Mouse (Mus musculus): ENCODE measurements around the gene Bach2. TPM values are rescaled to one million over a fixed set of nuclear protein-coding genes. Genes with fewer than 3 reads are reported as not detected.

Bach2 gene
- polyA plus RNA-seq, 1 experiment from 2014 or later, result 4.8 TPM

DNA sequence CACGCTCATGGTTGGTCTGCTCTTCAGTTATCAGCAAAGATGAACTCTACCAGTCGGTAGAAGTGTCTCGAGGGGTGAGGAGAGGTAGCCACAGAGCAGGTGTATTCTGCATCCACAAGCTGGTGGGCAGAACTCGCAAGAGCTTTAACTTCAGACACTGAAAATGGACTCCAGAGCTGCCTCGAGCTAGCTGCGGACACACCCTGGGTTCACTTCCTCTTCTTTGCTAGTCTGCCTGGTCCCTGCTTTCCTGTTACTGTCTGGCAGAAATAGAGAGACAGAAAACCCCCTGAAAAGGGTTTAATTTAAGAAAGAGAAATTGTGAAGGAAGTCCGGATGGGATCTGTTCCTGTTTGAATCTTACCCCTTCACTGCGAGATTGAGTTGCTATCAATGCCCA is 326.3 kb downstream of the Bach2 start:
- Histone ChIP-seq H3K4me1 (replicated peaks; ENCODE audit: control insufficient read depth, insufficient read depth, low read length) (peaks cover 9% of the 10 kb centered on the region; the same call in 1 of the 2 replicates), H3K9me3 (ENCODE audit: control insufficient read depth, low read length) (no peaks in the 10 kb centered on the region), H3K36me3 (ENCODE audit: control insufficient read depth, insufficient read depth, low read length) (no peaks in the 10 kb centered on the region), H3K27me3 (replicated peaks; ENCODE audit: control insufficient read depth, insufficient read depth, low read length) (no peaks in the 10 kb centered on the region), H3K27ac (ENCODE audit: low read depth, low read length) (no peak overlapping the region), H3K4me3 (ENCODE audit: low read depth, low read length) (no peak overlapping the region), H3K9ac (ENCODE audit: low read depth, low read length) (no peak overlapping the region), H3K4me2 (no peak overlapping the region)
- DNase-seq (ENCODE audit: low spot score), result no peak
- ATAC-seq (replicated peaks; ENCODE audit: low FRiP score), result no peak
- WGBS, result 51% methylated on average over 8 of the region's 8 CpGs

DNA sequence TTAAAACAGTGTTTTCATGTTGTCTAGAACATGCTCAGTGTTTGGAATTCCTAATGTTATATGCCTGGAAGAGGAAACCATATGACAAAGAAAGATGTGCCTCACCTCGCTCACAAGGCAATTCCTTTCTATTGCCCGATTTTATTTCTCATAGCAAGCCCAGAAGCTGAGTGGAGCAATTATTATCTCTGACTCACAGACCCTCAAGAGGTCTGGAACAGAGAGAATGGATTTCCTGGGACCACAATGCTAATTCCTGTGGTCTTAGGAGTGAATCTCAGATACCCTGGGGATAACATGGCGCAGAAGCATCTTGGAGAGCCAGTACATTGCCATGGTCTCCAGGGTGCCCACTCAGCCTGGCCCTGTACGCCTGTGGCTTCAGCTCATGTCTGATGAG is 330.4 kb downstream of the Bach2 start:
- H3K27ac ChIP-seq (ENCODE audit: low read depth, low read length), result 0 out of 2 replicates have a peak overlapping the region, but pooled peaks have one; percentile 19
- WGBS, result 66% methylated on average over 4 of the region's 4 CpGs
- no peaks in the 10 kb centered on the region for H3K27me3 ChIP-seq (replicated peaks; ENCODE audit: control insufficient read depth, insufficient read depth, low read length)
- H3K36me3 ChIP-seq (ENCODE audit: control insufficient read depth, insufficient read depth, low read length), result no peaks in the 10 kb centered on the region
- no peaks in the 10 kb centered on the region for H3K9me3 ChIP-seq (ENCODE audit: control insufficient read depth, low read length)
- H3K4me2 ChIP-seq, result no peak overlapping the region
- no peak overlapping the region for H3K9ac ChIP-seq (ENCODE audit: low read depth, low read length)
- DNase-seq (ENCODE audit: low spot score) (no peak), ATAC-seq (replicated peaks; ENCODE audit: low FRiP score) (no peak)
- H3K4me1 ChIP-seq (replicated peaks; ENCODE audit: control insufficient read depth, insufficient read depth, low read length), result peaks cover 2% of the 10 kb centered on the region
- H3K4me3 ChIP-seq (ENCODE audit: low read depth, low read length), result no peak overlapping the region

DNA sequence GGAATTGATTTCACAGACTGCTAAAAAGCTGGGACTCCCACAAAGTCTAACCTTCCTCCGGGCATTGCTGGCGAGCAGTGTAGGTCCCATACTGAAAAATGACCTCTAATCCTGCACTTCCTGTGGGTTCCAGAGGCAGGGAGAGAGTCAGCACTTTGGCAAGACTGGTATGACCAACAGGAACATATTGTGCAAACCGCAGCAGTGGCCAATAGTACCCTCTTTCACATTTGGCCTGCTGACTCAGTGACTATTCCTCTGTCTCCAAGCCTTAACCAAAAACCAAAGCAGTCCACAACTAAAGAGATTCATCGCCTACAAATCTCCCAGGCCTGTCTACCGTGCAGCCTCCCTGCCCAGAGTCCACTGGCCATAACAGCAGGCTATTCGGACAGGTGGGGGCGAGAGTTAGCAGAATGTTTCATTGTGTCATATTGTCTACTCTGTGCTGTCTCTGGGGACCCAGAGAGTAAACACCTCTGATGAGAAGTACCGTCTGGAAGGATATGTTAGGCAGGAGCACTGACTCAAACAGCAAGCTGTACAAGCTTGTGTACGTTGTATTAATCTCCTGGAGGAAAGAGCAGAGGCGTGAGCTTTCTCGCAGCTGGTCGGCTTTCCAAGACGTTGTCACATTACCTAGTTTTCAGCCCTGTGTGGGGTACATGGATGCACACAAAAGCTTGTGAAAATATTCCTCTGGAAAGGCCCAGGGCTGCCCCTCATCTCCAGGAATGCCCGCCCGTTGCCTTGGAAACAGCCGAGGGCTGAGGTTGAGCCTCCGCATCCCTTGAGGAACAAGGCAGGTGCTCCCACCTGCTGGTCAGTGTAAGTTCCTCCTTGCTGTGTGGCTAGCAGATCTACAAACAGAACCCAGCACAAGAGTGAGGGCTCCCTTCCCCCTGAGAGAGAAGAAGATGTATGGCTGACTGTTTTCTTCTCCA is 331.7 kb downstream of the Bach2 start:
- WGBS, result 66% methylated on average over 17 of the region's 17 CpGs
- Histone ChIP-seq H3K4me3 (ENCODE audit: low read depth, low read length) (no peak overlapping the region), H3K27me3 (replicated peaks; ENCODE audit: control insufficient read depth, insufficient read depth, low read length) (no peaks in the 10 kb centered on the region), H3K36me3 (ENCODE audit: control insufficient read depth, insufficient read depth, low read length) (no peaks in the 10 kb centered on the region), H3K9ac (ENCODE audit: low read depth, low read length) (no peak overlapping the region), H3K27ac (ENCODE audit: low read depth, low read length) (peak overlapping the region; percentile 72), H3K9me3 (ENCODE audit: control insufficient read depth, low read length) (no peaks in the 10 kb centered on the region), H3K4me1 (replicated peaks; ENCODE audit: control insufficient read depth, insufficient read depth, low read length) (peaks cover 2% of the 10 kb centered on the region), H3K4me2 (peak overlapping the region; percentile 1; the same call in 1 of the 2 replicates)
- DNase-seq (ENCODE audit: low spot score) (no peak), ATAC-seq (replicated peaks; ENCODE audit: low FRiP score) (peak; percentile 24; the same call in 1 of the 2 replicates)

DNA sequence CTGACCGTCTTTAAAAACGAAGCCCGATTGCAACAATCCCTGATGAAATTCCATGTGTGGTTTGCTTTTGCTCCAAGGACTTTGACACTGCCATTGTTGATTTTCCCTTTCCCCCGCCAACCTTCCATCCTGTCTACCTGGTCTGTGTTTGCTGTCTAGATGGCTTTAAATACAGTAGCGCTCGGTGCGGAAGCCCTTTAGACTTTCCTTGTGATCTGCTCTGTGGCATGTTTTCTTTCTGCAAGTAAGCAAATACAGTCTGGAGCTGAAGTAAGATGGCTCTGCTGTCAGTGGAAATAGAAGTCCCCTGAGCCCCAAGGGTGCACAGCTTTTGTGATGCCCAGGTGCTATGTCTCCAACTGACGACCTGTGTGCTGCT is 332.3 kb downstream of the Bach2 start:
- Histone ChIP-seq H3K36me3 (ENCODE audit: control insufficient read depth, insufficient read depth, low read length) (no peaks in the 10 kb centered on the region), H3K9me3 (ENCODE audit: control insufficient read depth, low read length) (no peaks in the 10 kb centered on the region), H3K27me3 (replicated peaks; ENCODE audit: control insufficient read depth, insufficient read depth, low read length) (no peaks in the 10 kb centered on the region), H3K27ac (ENCODE audit: low read depth, low read length) (peak overlapping the region; percentile 72), H3K9ac (ENCODE audit: low read depth, low read length) (no peak overlapping the region), H3K4me2 (peak overlapping the region; percentile 13), H3K4me3 (ENCODE audit: low read depth, low read length) (no peak overlapping the region), H3K4me1 (replicated peaks; ENCODE audit: control insufficient read depth, insufficient read depth, low read length) (peaks cover 2% of the 10 kb centered on the region)
- ATAC-seq (replicated peaks; ENCODE audit: low FRiP score), result 0 out of 2 replicates have a peak, but pooled peaks have one; percentile 34
- WGBS, result 73% methylated on average over 8 of the region's 8 CpGs
- DNase-seq (ENCODE audit: low spot score), result no peak

DNA sequence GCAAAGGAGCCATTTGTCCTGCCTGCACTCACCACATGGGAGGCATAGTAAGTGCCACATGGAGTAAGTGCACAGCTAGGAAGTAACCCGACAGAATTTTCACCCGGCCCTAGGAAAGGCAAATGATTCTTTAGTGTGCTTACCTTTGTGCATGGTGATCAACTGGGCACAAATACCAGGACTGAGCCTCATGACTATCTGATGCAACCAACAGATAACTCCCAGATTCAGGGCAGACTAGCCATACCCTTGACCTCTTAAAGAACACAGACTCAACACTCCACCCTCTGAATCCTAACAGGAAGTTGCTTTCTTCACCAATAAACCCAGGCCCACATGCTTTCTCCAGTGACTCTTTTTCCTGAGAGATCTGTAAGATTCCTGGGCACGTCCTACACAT is 332.8 kb downstream of the Bach2 start:
- DNase-seq (ENCODE audit: low spot score), result no peak
- no peak for ATAC-seq (replicated peaks; ENCODE audit: low FRiP score)
- H3K9me3 ChIP-seq (ENCODE audit: control insufficient read depth, low read length), result no peaks in the 10 kb centered on the region
- H3K9ac ChIP-seq (ENCODE audit: low read depth, low read length), result no peak overlapping the region
- no peaks in the 10 kb centered on the region for H3K27me3 ChIP-seq (replicated peaks; ENCODE audit: control insufficient read depth, insufficient read depth, low read length)
- peak overlapping the region; percentile 72 for H3K27ac ChIP-seq (ENCODE audit: low read depth, low read length)
- no peak overlapping the region for H3K4me2 ChIP-seq
- WGBS, result 51% methylated on average over 3 of the region's 3 CpGs
- H3K4me1 ChIP-seq (replicated peaks; ENCODE audit: control insufficient read depth, insufficient read depth, low read length), result peaks cover 2% of the 10 kb centered on the region
- H3K4me3 ChIP-seq (ENCODE audit: low read depth, low read length), result no peak overlapping the region
- H3K36me3 ChIP-seq (ENCODE audit: control insufficient read depth, insufficient read depth, low read length), result no peaks in the 10 kb centered on the region

DNA sequence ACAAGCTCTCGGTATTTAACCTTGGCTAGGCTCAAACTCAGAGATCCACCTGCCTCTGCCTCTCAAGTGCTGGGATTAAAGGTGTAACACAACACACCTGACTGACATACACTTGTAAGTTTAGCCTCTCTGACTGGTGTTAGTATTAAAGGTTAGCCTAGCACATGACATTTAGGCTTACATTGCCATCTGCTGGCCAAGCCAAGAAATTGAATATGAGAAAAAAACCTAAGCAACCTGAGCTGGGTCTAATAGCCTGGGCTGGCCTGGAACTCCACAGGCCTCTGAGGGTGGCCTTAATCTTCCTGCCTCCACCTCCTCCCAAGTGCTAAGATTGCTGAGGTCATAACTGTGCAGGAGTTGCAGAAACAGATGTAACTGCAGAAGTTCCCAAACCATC is 333.5 kb downstream of the Bach2 start:
- Histone ChIP-seq H3K9me3 (ENCODE audit: control insufficient read depth, low read length) (no peaks in the 10 kb centered on the region), H3K4me3 (ENCODE audit: low read depth, low read length) (no peak overlapping the region), H3K4me2 (no peak overlapping the region), H3K36me3 (ENCODE audit: control insufficient read depth, insufficient read depth, low read length) (no peaks in the 10 kb centered on the region), H3K4me1 (replicated peaks; ENCODE audit: control insufficient read depth, insufficient read depth, low read length) (peaks cover 2% of the 10 kb centered on the region), H3K27me3 (replicated peaks; ENCODE audit: control insufficient read depth, insufficient read depth, low read length) (no peaks in the 10 kb centered on the region), H3K27ac (ENCODE audit: low read depth, low read length) (peak overlapping the region; percentile 72; the same call in 1 of the 2 replicates), H3K9ac (ENCODE audit: low read depth, low read length) (no peak overlapping the region)
- ATAC-seq (replicated peaks; ENCODE audit: low FRiP score), result 0 out of 2 replicates have a peak, but pooled peaks have one; percentile 29
- 38% methylated on average over 1 of the region's 1 CpGs for WGBS
- no peak for DNase-seq (ENCODE audit: low spot score)

DNA sequence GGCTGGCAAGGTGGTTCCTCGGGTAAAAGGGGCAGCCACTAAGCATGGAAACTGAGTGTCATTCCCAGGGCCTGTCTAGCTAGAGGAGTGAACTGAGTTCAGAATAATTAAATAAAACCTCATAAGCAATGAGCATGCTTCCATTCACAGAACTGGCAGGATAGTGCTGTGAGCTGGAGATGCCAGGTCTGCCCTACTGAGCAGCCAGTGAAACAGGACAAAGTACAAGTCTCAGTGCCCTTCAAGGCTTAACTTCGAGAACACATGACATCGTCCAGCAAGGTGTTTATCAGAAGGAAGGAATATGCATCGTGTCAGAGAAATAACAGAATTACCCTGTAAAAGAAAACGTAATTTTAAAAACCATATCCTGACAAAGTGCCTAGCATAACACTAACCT is 335.0 kb downstream of the Bach2 start:
- WGBS, result 83% methylated on average over 5 of the region's 5 CpGs
- no peaks in the 10 kb centered on the region for H3K36me3 ChIP-seq (ENCODE audit: control insufficient read depth, insufficient read depth, low read length)
- DNase-seq (ENCODE audit: low spot score), result no peak
- no peak for ATAC-seq (replicated peaks; ENCODE audit: low FRiP score)
- H3K9ac ChIP-seq (ENCODE audit: low read depth, low read length), result no peak overlapping the region
- no peak overlapping the region for H3K27ac ChIP-seq (ENCODE audit: low read depth, low read length)
- no peak overlapping the region for H3K4me3 ChIP-seq (ENCODE audit: low read depth, low read length)
- no peak overlapping the region for H3K4me2 ChIP-seq
- no peaks in the 10 kb centered on the region for H3K27me3 ChIP-seq (replicated peaks; ENCODE audit: control insufficient read depth, insufficient read depth, low read length)
- no peaks in the 10 kb centered on the region for H3K9me3 ChIP-seq (ENCODE audit: control insufficient read depth, low read length)
- H3K4me1 ChIP-seq (replicated peaks; ENCODE audit: control insufficient read depth, insufficient read depth, low read length), result peaks cover 2% of the 10 kb centered on the region

DNA sequence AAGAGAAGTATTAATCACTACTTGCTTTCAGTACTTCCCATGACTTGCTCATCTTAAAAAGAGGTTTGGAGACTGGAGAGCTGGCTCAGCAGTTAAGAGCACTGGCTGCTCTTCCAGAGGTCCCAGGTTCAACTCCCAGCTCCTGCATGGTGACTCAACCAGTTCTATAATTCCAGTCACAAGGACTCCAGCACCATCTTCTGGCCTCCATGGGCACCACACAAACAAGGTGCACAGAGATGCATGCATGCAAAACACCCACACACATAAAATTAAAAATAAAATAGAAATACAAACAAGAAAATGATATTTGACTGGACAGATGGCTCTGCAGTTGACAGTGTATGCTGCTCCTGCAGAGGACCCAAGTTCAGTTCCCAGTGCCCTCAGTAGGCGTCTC is 336.0 kb downstream of the Bach2 start:
- H3K9ac ChIP-seq (ENCODE audit: low read depth, low read length), result no peak overlapping the region
- WGBS, result 74% methylated on average over 1 of the region's 1 CpGs
- H3K27me3 ChIP-seq (replicated peaks; ENCODE audit: control insufficient read depth, insufficient read depth, low read length), result no peaks in the 10 kb centered on the region
- H3K4me2 ChIP-seq, result no peak overlapping the region
- no peaks in the 10 kb centered on the region for H3K36me3 ChIP-seq (ENCODE audit: control insufficient read depth, insufficient read depth, low read length)
- H3K27ac ChIP-seq (ENCODE audit: low read depth, low read length), result no peak overlapping the region
- no peak for DNase-seq (ENCODE audit: low spot score)
- no peak for ATAC-seq (replicated peaks; ENCODE audit: low FRiP score)
- H3K4me1 ChIP-seq (replicated peaks; ENCODE audit: control insufficient read depth, insufficient read depth, low read length), result peaks cover 2% of the 10 kb centered on the region
- H3K4me3 ChIP-seq (ENCODE audit: low read depth, low read length), result no peak overlapping the region
- H3K9me3 ChIP-seq (ENCODE audit: control insufficient read depth, low read length), result no peaks in the 10 kb centered on the region

DNA sequence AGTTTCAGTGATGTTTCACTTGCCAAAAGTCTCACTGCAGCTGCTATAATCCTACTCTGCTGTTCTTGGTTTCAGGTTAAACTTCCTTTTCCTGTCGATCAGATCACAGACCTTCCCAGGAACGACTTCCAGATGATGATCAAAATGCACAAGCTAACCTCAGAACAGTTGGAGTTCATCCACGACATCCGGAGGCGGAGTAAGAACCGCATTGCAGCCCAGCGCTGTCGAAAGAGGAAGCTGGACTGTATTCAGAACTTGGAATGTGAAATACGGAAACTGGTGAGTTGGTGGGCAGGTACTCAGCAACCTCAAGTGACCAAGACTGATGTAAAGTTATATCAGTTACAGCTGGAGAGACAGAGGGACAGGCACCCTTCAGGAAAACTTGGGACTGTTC is 336.6 kb downstream of the Bach2 start:
- Histone ChIP-seq H3K4me2 (no peak overlapping the region), H3K4me3 (ENCODE audit: low read depth, low read length) (no peak overlapping the region), H3K27me3 (replicated peaks; ENCODE audit: control insufficient read depth, insufficient read depth, low read length) (no peaks in the 10 kb centered on the region), H3K9me3 (ENCODE audit: control insufficient read depth, low read length) (no peaks in the 10 kb centered on the region), H3K9ac (ENCODE audit: low read depth, low read length) (no peak overlapping the region), H3K4me1 (replicated peaks; ENCODE audit: control insufficient read depth, insufficient read depth, low read length) (peaks cover 2% of the 10 kb centered on the region), H3K36me3 (ENCODE audit: control insufficient read depth, insufficient read depth, low read length) (0 out of 2 replicates have a peak, but pooled peaks cover under 1% of the 10 kb centered on the region), H3K27ac (ENCODE audit: low read depth, low read length) (no peak overlapping the region)
- WGBS, result 50% methylated on average over 9 of the region's 9 CpGs
- DNase-seq (ENCODE audit: low spot score) (no peak), ATAC-seq (replicated peaks; ENCODE audit: low FRiP score) (no peak)

All from liver, embryonic 11.5 days (tissue).